Mouse (Mus musculus): Measurements from ENCODE around the gene Inpp5b. TPM values are rescaled to one million over a fixed set of nuclear protein-coding genes. Genes with fewer than 3 reads are reported as not detected.
"Not testable (repeated sequence)": the region's sequence is repeated elsewhere in the genome, so short reads cannot be mapped to it uniquely, and the experiment has no call there.

The Inpp5b gene
- polyA plus RNA-seq, 1 experiment from 2014 or later: 13.7 TPM

DNA sequence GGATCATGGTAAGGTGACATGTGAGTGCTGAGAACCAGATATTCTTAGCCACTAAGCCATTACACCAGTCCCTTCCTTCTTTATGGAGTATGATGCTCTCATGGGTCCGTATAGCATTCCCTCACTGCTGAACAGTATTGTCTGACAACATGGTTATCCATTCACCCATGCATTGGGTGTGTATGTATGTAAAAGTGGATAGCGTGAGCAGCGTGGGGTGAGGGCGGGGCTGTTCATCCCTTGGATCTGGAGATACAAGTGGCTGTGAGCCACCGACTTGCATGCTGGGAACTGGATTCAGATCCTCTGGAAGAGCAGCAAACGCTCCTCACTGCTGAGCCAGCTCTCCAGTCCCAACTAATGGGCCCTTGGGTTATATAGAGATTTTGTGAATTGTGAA is 29.0 kb upstream of the Inpp5b start:
- Histone ChIP-seq H3K9me3 (replicated peaks) (no peaks in the 10 kb centered on the region), H3K9ac (no peak overlapping the region), H3K27me3 (no peaks in the 10 kb centered on the region), H3K36me3 (peaks cover 13% of the 10 kb centered on the region), H3K4me3 (no peak overlapping the region), H3K27ac (no peak overlapping the region), H3K4me1 (replicated peaks) (peaks cover 43% of the 10 kb centered on the region), H3K4me2 (no peak overlapping the region)
- whole genome bisulfite sequencing: 86% methylated on average over 6 of the region's 6 CpGs
- ATAC-seq (replicated peaks; ENCODE audit: insufficient number of reproducible peaks, insufficient read depth, low FRiP score, low read depth): no peak

DNA sequence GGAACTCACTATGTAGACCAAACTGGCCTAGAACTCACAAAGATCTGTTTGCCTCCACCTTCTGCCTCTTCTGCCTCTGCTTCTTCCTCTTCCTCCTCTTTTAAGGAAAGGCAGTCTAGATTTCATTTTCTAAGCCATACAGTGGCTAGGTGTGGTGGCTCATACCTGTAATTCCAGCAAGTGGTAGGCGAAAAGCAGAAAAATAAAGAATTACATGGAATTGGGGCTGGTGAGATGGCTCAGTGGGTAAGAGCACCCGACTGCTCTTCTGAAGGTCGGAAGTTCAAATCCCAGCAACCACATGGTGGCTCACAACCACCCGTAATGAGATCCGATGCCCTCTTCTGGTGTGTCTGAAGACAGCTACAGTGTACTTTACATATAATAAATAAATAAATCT is 27.8 kb upstream of the Inpp5b start:
- WGBS: 73% methylated on average over 5 of the region's 5 CpGs
- Histone ChIP-seq H3K4me1 (replicated peaks) (peaks cover 33% of the 10 kb centered on the region), H3K36me3 (peaks cover 25% of the 10 kb centered on the region)
- H3K9me3 ChIP-seq (replicated peaks); H3K27me3 ChIP-seq; H3K27ac ChIP-seq; H3K9ac ChIP-seq; H3K4me2 ChIP-seq; ATAC-seq (replicated peaks; ENCODE audit: insufficient number of reproducible peaks, insufficient read depth, low FRiP score, low read depth); H3K4me3 ChIP-seq: not testable (repeated sequence)

DNA sequence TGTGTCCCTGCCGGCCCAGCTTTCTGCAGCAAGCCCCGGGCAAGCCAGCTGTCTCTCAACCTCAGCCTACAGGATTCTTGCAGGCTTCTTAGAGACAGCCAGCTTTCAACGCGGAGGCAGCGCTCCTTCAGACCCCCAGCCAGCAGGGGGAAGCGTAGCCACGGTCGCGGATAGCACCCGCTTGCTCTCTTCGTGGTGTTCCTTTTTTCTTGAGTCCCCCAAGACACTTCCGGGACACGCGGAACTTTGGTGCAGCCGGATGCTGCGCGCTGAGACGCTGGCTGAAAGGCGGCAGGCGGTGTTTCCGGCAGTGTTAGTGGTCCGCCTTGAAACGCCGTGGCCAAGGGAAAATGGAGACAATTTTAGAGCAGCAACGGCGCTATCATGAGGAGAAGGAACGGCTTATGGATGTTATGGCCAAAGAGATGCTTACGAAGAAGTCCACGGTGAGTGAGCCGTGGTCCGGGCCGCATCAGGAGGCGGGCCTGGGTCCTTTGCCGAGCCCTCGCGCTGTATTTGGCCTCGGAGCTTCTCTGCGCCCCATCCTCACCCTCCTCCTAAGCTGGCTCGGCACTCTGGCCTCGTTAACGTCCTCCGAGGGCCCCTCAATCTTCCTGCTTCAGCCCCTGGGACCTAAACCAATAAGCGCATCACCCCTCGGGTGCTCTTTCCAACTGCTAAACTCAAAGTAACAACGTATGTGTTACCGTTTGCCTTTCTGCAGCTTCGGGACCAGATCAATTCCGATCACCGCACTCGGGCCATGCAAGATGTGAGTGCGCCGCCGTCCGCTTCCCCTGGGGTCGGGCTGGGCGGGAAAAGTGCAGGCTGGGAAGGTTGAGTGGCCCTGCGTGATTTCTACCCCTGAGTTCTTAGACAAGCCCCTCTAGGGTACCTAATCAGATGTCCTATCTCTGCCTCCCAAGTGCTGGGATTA is 26.8 kb upstream of the Inpp5b start, which contains the start of gene Sf3a3:
Gene Sf3a3 (plus strand): TSS at position 232 of the 937 bp plus-strand sequence.
- Histone ChIP-seq H3K27ac (peak within 1 kb of the TSS; percentile 66), H3K9me3 (replicated peaks) (no peaks in the 10 kb centered on the region)
- WGBS: under 1% methylated on average over 57 of the region's 57 CpGs

DNA sequence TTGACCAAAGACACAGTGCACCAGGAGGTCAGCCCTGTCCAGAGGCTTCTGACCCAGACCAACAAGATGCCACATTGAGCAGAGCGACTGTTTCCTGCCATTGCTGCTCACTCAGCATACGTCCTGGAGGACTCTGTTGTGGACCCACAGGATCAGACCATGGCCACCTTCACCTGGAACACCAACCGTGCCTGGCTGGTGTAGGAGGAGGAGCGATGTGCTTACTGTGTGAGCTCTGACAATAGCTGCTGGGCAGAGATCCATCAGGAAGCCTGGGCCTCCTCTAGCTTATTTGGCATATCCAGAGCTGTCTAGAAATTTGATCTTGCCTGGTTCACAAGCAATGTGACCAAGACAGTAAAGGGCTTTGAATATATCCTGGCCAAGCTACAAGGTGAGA is 22.5 kb upstream of the Inpp5b start:
- no peaks in the 10 kb centered on the region for H3K27me3 ChIP-seq
- no peaks in the 10 kb centered on the region for H3K9me3 ChIP-seq (replicated peaks)

More for the DNA sequence above, 26.8 kb upstream of the Inpp5b start, which contains the start of gene Sf3a3:
- peak within 1 kb of the TSS; percentile 84 for H3K4me3 ChIP-seq
- peaks cover 24% of the 10 kb centered on the region for H3K4me1 ChIP-seq (replicated peaks)
- H3K4me2 ChIP-seq: peak within 1 kb of the TSS; percentile 91
- no peaks in the 10 kb centered on the region for H3K27me3 ChIP-seq
- peaks cover 34% of the 10 kb centered on the region for H3K36me3 ChIP-seq
- H3K9ac ChIP-seq: peak within 1 kb of the TSS; percentile 91
- peak; percentile 85 for ATAC-seq (replicated peaks; ENCODE audit: insufficient number of reproducible peaks, insufficient read depth, low FRiP score, low read depth)

DNA sequence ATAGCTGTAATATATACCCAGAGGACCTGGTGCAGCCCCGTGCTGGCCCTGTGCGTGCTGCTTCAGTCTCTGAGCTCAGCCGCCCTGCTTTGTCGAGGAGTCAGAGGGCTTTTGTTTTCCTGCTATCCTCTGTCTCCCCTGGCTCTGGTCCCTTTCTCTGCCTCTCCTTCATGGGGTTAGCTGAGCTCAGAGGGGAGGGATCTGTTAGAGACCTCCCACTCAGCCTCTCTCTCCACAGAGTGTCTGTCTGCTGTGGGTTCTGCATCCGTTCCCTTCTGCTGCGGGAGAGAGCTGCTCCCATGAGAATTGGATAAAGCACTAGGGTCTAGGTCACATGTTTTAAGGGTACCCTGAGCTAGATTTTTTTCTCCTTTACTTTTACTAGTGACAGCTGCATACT is 15.5 kb upstream of the Inpp5b start:
- no peaks in the 10 kb centered on the region for H3K27me3 ChIP-seq
- 93% methylated on average over 6 of the region's 6 CpGs for WGBS

More for the DNA sequence above, 22.5 kb upstream of the Inpp5b start:
- H3K36me3 ChIP-seq: peaks cover 74% of the 10 kb centered on the region
- ATAC-seq (replicated peaks; ENCODE audit: insufficient number of reproducible peaks, insufficient read depth, low FRiP score, low read depth): no peak
- no peak overlapping the region for H3K4me3 ChIP-seq
- no peak overlapping the region for H3K4me2 ChIP-seq
- no peak overlapping the region for H3K9ac ChIP-seq
- peaks cover 17% of the 10 kb centered on the region for H3K4me1 ChIP-seq (replicated peaks)
- WGBS: 95% methylated on average over 4 of the region's 4 CpGs
- H3K27ac ChIP-seq: no peak overlapping the region

DNA sequence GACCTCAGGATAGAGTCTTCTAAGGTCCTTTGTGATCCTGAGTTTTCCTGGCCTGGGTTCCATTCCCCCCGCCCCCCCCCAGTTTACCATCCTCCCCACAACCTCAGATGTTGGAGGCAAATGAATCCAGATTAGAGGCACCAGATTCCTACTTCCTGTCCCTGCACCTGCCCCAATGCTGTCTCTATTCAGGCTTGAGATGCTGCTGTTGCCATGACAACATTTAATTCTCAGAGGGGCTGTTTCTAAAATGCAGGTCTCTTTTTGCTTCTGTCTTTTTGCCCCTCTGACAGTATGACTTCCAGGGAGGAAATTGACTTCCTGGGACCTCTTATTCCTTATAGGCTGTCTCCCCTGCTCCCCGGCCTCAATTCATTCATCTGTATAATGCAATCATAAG is 4.7 kb upstream of the Inpp5b start:
- no peak overlapping the region for H3K4me3 ChIP-seq
- peaks cover 16% of the 10 kb centered on the region for H3K36me3 ChIP-seq
- H3K27ac ChIP-seq: no peak overlapping the region
- H3K9ac ChIP-seq: no peak overlapping the region
- H3K4me1 ChIP-seq (replicated peaks): peaks cover 4% of the 10 kb centered on the region
- H3K9me3 ChIP-seq (replicated peaks): no peaks in the 10 kb centered on the region
- ATAC-seq (replicated peaks; ENCODE audit: insufficient number of reproducible peaks, insufficient read depth, low FRiP score, low read depth): no peak
- no peak overlapping the region for H3K4me2 ChIP-seq
- WGBS: 60% methylated on average over 2 of the region's 2 CpGs
- H3K27me3 ChIP-seq: no peaks in the 10 kb centered on the region

More for the DNA sequence above, 15.5 kb upstream of the Inpp5b start:
- Histone ChIP-seq H3K36me3 (peaks cover 95% of the 10 kb centered on the region), H3K27ac (no peak overlapping the region), H3K9ac (no peak overlapping the region), H3K9me3 (replicated peaks) (no peaks in the 10 kb centered on the region), H3K4me3 (no peak overlapping the region), H3K4me2 (no peak overlapping the region), H3K4me1 (replicated peaks) (no peaks in the 10 kb centered on the region)
- ATAC-seq (replicated peaks; ENCODE audit: insufficient number of reproducible peaks, insufficient read depth, low FRiP score, low read depth): no peak

DNA sequence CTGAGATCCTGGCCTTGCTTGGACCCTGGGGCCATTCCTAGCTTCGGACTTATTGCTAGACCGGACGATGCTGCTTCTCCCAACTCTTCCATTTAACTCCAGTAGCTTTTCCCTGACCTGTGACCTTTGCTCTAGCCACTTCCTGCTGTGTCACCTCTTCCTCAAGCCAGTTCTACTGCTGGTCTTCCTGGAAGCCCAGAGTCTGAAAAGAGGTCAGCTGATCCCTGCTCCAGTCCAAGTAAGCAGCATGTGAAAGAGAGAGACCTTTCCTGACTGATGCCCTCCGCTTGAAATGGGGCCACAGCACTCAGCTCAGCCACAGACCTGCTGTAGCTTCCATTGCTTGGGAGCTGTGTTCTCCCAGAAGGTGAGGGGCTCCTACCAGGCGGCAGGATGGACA is 4.2 kb upstream of the Inpp5b start:
- Histone ChIP-seq H3K36me3 (peaks cover 13% of the 10 kb centered on the region), H3K4me3 (no peak overlapping the region), H3K4me1 (replicated peaks) (peaks cover 9% of the 10 kb centered on the region), H3K27ac (no peak overlapping the region), H3K9me3 (replicated peaks) (no peaks in the 10 kb centered on the region), H3K4me2 (no peak overlapping the region), H3K9ac (no peak overlapping the region), H3K27me3 (no peaks in the 10 kb centered on the region)
- ATAC-seq (replicated peaks; ENCODE audit: insufficient number of reproducible peaks, insufficient read depth, low FRiP score, low read depth): no peak
- 67% methylated on average over 5 of the region's 5 CpGs for WGBS

DNA sequence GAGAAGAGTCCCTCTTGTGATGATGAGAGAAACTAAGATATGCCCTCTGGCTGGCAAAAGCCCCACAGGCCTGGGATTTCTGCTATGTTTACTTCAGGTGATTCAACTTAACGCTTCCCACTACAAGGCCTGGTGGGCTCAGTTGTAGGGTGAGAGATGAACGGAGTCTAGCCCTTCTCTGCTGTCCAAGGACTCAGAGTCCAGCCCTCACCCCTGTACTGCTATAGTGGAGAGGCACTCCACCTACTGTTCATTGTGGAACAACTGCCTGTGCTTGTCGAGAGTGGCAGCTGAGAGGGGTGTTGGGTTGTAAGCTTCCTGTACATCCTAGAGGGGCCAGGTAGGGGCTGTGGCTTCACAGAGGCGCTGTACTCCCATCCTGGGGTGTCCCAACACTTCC is 3.6 kb upstream of the Inpp5b start:
- Histone ChIP-seq H3K36me3 (peaks cover 8% of the 10 kb centered on the region), H3K4me1 (replicated peaks) (peaks cover 9% of the 10 kb centered on the region), H3K4me3 (no peak overlapping the region), H3K9ac (no peak overlapping the region), H3K27ac (no peak overlapping the region), H3K27me3 (no peaks in the 10 kb centered on the region), H3K9me3 (replicated peaks) (no peaks in the 10 kb centered on the region), H3K4me2 (no peak overlapping the region)
- WGBS: 42% methylated on average over 4 of the region's 4 CpGs
- no peak for ATAC-seq (replicated peaks; ENCODE audit: insufficient number of reproducible peaks, insufficient read depth, low FRiP score, low read depth)

DNA sequence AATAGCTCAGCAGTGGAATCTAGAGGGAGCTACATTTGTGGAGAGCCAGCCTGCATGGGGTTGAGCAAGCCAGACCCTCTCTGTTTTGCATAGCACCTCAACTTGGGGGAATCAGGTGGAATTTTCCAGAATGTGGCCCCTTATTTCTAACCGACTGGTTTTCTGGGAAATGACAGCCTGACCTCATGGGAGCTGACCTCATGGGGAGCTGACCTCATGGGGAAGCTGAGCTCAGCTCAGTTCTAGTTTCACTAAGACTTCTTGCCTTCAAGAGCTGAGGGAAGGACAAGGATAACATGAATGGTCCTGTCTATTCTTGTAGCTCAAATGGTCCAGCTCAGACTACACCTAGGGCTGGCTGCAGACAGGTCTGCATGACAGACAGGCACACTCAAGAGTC is 2.9 kb upstream of the Inpp5b start:
- Histone ChIP-seq H3K4me1 (replicated peaks) (peaks cover 9% of the 10 kb centered on the region), H3K27me3 (no peaks in the 10 kb centered on the region), H3K4me3 (no peak overlapping the region), H3K36me3 (peaks cover under 1% of the 10 kb centered on the region; the same call in 1 of the 2 replicates), H3K4me2 (no peak overlapping the region), H3K9me3 (replicated peaks) (no peaks in the 10 kb centered on the region), H3K27ac (no peak overlapping the region), H3K9ac (no peak overlapping the region)
- ATAC-seq (replicated peaks; ENCODE audit: insufficient number of reproducible peaks, insufficient read depth, low FRiP score, low read depth): no peak
- 64% methylated on average over 1 of the region's 1 CpGs for WGBS

DNA sequence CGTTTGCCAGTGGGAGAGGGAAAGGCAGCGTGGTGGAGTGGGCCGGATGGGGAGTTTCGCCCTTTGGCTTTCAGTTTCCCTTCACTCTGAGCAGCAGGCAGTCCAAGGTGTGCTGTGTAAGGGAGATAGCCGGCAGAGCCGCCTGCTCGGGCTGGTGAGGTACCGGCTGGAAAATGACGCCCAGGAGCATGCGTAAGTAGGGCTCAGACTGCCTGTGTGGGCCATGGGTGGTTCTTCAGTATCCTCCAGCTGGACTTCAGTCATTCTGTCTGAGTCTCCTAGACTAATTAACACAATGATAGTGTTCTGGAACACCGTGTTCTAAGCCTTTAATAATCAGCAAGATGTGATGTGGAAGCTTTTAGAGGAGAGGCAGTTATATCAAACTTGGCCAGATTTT is 1.2 kb downstream of the Inpp5b start:
- no peak overlapping the region for H3K27ac ChIP-seq
- H3K36me3 ChIP-seq: no peaks in the 10 kb centered on the region
- 82% methylated on average over 11 of the region's 11 CpGs for WGBS
- H3K9ac ChIP-seq: no peak overlapping the region
- no peak overlapping the region for H3K4me3 ChIP-seq
- H3K9me3 ChIP-seq (replicated peaks): no peaks in the 10 kb centered on the region
- ATAC-seq (replicated peaks; ENCODE audit: insufficient number of reproducible peaks, insufficient read depth, low FRiP score, low read depth): no peak
- peaks cover 9% of the 10 kb centered on the region for H3K4me1 ChIP-seq (replicated peaks)
- H3K27me3 ChIP-seq: no peaks in the 10 kb centered on the region
- H3K4me2 ChIP-seq: peak overlapping the region; percentile 83; the same call in 1 of the 2 replicates

DNA sequence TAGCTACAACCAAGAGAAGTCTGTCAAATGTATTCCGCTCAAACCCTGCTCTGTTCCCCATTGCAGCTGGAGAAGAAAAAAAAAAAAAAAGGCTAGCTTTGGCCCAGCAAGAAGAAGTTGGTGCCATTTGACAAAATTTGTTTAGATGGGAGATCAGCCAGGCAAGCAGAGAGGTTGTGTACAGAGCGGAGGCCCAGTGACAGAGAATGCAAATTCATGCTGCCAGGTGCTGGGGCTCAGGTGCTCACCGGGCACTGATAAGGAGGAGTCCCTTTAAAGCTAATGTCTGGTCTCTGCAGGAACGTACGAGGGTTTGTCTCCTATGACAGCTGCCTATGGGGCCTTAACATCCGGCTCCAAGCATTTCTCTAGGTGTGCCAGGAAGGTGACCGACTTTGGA is 4.9 kb downstream of the Inpp5b start:
- Histone ChIP-seq H3K9me3 (replicated peaks) (no peaks in the 10 kb centered on the region), H3K36me3 (no peaks in the 10 kb centered on the region), H3K27ac (no peak overlapping the region), H3K4me2 (no peak overlapping the region), H3K27me3 (no peaks in the 10 kb centered on the region), H3K4me3 (no peak overlapping the region), H3K9ac (no peak overlapping the region), H3K4me1 (replicated peaks) (peaks cover 12% of the 10 kb centered on the region)
- no peak for ATAC-seq (replicated peaks; ENCODE audit: insufficient number of reproducible peaks, insufficient read depth, low FRiP score, low read depth)
- WGBS: 76% methylated on average over 7 of the region's 7 CpGs

DNA sequence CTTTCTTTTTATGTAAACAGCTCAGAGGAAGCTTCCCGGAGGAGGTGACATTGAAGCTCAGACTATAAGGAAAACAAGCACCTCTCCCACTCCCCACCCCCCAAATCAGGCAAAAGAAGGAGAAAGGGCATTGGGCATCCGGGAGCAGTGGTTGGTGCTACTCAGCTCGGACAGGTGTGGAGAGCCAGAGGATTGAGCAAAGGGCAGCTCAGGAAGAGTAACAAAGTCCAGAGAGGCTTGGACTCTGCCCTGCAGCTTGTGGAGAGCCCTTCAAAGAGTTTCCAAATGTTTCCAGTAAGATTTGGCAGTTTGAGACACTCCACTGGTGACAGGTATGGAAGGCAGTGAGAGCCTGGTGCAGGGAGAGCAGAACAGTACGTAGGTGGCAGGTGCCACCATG is 6.2 kb downstream of the Inpp5b start:
- H3K9me3 ChIP-seq (replicated peaks): no peaks in the 10 kb centered on the region
- H3K9ac ChIP-seq: no peak overlapping the region
- no peak overlapping the region for H3K27ac ChIP-seq
- H3K4me1 ChIP-seq (replicated peaks): peaks cover 17% of the 10 kb centered on the region
- no peak overlapping the region for H3K4me3 ChIP-seq
- ATAC-seq (replicated peaks; ENCODE audit: insufficient number of reproducible peaks, insufficient read depth, low FRiP score, low read depth): no peak
- no peaks in the 10 kb centered on the region for H3K36me3 ChIP-seq
- no peak overlapping the region for H3K4me2 ChIP-seq
- WGBS: 61% methylated on average over 4 of the region's 4 CpGs
- no peaks in the 10 kb centered on the region for H3K27me3 ChIP-seq

Measured in heart, embryonic 15.5 days (tissue).